Mouse (Mus musculus): Measurements from ENCODE around the gene Inpp5a. TPM values are rescaled to one million over a fixed set of nuclear protein-coding genes. Genes with fewer than 3 reads are reported as not detected.
A peak's percentile ranks its signal among the peaks of the same experiment; 100 is the strongest.

Inpp5a gene
- polyA plus RNA-seq, 1 experiment from 2014 or later, result 93.9 TPM

DNA sequence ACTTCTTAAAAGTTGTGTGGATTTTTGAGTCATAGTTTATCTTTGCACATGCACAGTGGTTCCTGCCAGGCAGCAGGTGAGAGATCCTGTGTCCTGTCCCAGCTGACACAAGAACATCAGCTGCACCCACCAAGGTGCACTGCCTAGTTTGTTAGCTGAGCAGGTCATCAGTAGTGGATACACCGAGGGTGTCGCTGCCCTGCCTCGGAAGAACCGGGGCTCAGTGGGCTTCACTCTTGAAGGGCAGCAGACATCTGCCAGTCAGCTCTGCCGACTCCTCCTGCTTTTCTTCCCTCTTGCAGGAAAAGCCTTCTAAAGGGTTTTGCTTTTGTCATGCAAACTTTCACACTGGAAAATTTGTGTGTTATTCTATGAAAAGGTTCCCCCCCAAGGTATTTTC lies 48.6 kb downstream of the Inpp5a start:
- Histone ChIP-seq H3K36me3 (ENCODE audit: control insufficient read depth, insufficient read depth, low read length) (no peaks in the 10 kb centered on the region), H3K4me3 (ENCODE audit: control insufficient read depth in 1 of 2, insufficient read depth in 1 of 2, low read depth in 1 of 2, low read length in 2 of 2) (no peak overlapping the region), H3K9me3 (ENCODE audit: control insufficient read depth, low read length) (no peaks in the 10 kb centered on the region), H3K27me3 (ENCODE audit: control insufficient read depth, insufficient read depth, low read length) (no peaks in the 10 kb centered on the region), H3K4me2 (ENCODE audit: low read length) (no peak overlapping the region), H3K4me1 (ENCODE audit: control insufficient read depth in 2 of 2, insufficient read depth in 2 of 2, low read length in 2 of 2) (peaks cover 50 to 80% of the 10 kb centered on the region in 2 experiments), H3K27ac (replicated peaks in 1 of 2; ENCODE audit: control insufficient read depth in 1 of 2, insufficient read depth in 1 of 2, low read depth in 2 of 2, low read length in 2 of 2) (no peak overlapping the region), H3K9ac (ENCODE audit: low read length) (no peak overlapping the region)
- no peak for ATAC-seq (ENCODE audit: insufficient number of reproducible peaks, insufficient read depth, low FRiP score, low read depth)
- 49% methylated on average over 5 of the region's 5 CpGs for WGBS

DNA sequence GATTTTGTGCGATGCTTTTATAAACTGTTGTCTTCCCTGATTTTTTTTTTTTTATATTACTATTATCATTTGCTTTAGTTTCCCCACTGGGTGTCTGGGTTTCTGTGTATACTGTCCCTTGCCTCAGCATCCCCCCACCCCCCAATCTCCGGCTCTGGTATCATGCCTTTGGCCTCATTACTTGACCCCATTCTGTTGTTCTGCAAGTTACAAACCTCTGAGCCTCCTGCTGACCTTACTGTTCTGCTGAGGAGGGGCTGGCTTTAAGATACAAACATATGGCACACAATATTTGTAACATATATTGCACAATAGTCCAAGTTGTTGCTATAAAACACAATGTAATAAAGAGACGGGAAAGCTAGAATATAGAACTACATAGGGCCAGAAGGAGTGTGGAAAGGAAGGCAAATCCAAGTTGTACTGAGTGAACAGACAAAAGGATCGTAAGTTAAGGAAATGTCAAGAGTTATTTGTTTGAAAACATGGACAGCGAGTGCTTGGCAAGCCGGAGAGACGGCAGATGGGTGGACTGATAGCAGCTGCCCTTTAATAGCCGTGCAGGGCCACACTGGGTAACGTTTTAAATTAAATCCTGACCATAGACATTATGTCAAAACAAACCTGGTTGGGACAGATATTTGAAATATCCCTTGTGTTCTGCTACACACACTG lies 49.2 kb downstream of the Inpp5a start:
- no peaks in the 10 kb centered on the region for H3K9me3 ChIP-seq (ENCODE audit: control insufficient read depth, low read length)
- no peak overlapping the region for H3K4me2 ChIP-seq (ENCODE audit: low read length)
- ATAC-seq (ENCODE audit: insufficient number of reproducible peaks, insufficient read depth, low FRiP score, low read depth), result no peak
- peaks cover 53 to 85% of the 10 kb centered on the region in 2 experiments for H3K4me1 ChIP-seq (ENCODE audit: control insufficient read depth in 2 of 2, insufficient read depth in 2 of 2, low read length in 2 of 2)
- H3K27me3 ChIP-seq (ENCODE audit: control insufficient read depth, insufficient read depth, low read length), result no peaks in the 10 kb centered on the region
- H3K36me3 ChIP-seq (ENCODE audit: control insufficient read depth, insufficient read depth, low read length), result no peaks in the 10 kb centered on the region
- H3K9ac ChIP-seq (ENCODE audit: low read length), result no peak overlapping the region
- H3K27ac ChIP-seq (replicated peaks in 1 of 2; ENCODE audit: control insufficient read depth in 1 of 2, insufficient read depth in 1 of 2, low read depth in 2 of 2, low read length in 2 of 2), result no peak overlapping the region
- WGBS, result 49% methylated on average over 9 of the region's 9 CpGs
- H3K4me3 ChIP-seq (ENCODE audit: control insufficient read depth in 1 of 2, insufficient read depth in 1 of 2, low read depth in 1 of 2, low read length in 2 of 2), result no peak overlapping the region

DNA sequence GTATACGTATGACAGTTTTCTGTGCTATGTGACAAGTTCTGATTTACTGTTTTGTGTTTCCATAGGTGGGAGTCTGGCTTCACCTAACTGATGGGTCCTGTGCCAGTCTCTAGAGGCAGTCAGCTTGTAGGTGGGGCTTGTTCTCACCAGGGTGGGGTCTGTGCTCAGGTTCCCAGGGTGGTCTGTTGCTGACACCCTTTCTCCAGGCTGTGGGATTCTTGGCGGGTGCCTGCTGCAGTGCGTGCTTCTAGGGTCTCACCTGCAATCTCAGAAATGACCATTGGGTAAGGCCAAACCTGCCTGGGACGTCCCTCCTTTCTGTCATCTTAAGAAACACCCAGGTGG lies 49.7 kb downstream of the Inpp5a start:
- ATAC-seq (ENCODE audit: insufficient number of reproducible peaks, insufficient read depth, low FRiP score, low read depth), result no peak
- 67% methylated on average over 4 of the region's 4 CpGs for WGBS
- Histone ChIP-seq H3K4me1 (ENCODE audit: control insufficient read depth in 2 of 2, insufficient read depth in 2 of 2, low read length in 2 of 2) (peaks cover 53 to 83% of the 10 kb centered on the region in 2 experiments), H3K27ac (replicated peaks in 1 of 2; ENCODE audit: control insufficient read depth in 1 of 2, insufficient read depth in 1 of 2, low read depth in 2 of 2, low read length in 2 of 2) (no peak overlapping the region), H3K9ac (ENCODE audit: low read length) (no peak overlapping the region), H3K27me3 (ENCODE audit: control insufficient read depth, insufficient read depth, low read length) (no peaks in the 10 kb centered on the region), H3K4me3 (ENCODE audit: control insufficient read depth in 1 of 2, insufficient read depth in 1 of 2, low read depth in 1 of 2, low read length in 2 of 2) (no peak overlapping the region), H3K36me3 (ENCODE audit: control insufficient read depth, insufficient read depth, low read length) (no peaks in the 10 kb centered on the region), H3K9me3 (ENCODE audit: control insufficient read depth, low read length) (no peaks in the 10 kb centered on the region), H3K4me2 (ENCODE audit: low read length) (no peak overlapping the region)

DNA sequence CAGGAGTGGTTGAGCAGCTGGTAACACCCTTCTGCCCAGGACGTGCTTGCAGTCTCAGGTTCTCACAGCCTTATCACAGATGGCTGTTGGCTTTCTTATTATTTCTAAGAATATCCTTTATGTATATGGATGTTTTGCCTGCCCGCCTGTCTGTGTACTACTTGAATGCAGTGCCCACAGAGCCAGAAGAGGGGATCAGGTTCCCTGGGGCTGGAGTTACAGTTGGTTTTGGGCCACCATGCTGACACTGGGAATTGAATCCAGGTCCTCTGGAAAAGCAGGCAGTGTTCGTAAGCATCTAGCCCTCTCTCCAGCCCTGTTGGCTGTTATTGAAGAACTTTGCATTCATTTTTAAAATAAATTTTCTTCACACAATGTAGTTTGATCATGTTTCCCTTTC lies 50.1 kb downstream of the Inpp5a start:
- 58% methylated on average over 3 of the region's 3 CpGs for WGBS
- ATAC-seq (ENCODE audit: insufficient number of reproducible peaks, insufficient read depth, low FRiP score, low read depth), result no peak
- no peaks in the 10 kb centered on the region for H3K36me3 ChIP-seq (ENCODE audit: control insufficient read depth, insufficient read depth, low read length)
- peak overlapping the region in 1 of 2 experiments; percentile 19; a peak in 1 of 4 replicates for H3K27ac ChIP-seq (replicated peaks in 1 of 2; ENCODE audit: control insufficient read depth in 1 of 2, insufficient read depth in 1 of 2, low read depth in 2 of 2, low read length in 2 of 2)
- no peaks in the 10 kb centered on the region for H3K27me3 ChIP-seq (ENCODE audit: control insufficient read depth, insufficient read depth, low read length)
- H3K9me3 ChIP-seq (ENCODE audit: control insufficient read depth, low read length), result no peaks in the 10 kb centered on the region
- peaks cover 51 to 80% of the 10 kb centered on the region in 2 experiments for H3K4me1 ChIP-seq (ENCODE audit: control insufficient read depth in 2 of 2, insufficient read depth in 2 of 2, low read length in 2 of 2)
- H3K4me2 ChIP-seq (ENCODE audit: low read length), result no peak overlapping the region
- 0 out of 2 replicates have a peak overlapping the region, but pooled peaks have one; percentile 16 for H3K9ac ChIP-seq (ENCODE audit: low read length)
- H3K4me3 ChIP-seq (ENCODE audit: control insufficient read depth in 1 of 2, insufficient read depth in 1 of 2, low read depth in 1 of 2, low read length in 2 of 2), result no peak overlapping the region

DNA sequence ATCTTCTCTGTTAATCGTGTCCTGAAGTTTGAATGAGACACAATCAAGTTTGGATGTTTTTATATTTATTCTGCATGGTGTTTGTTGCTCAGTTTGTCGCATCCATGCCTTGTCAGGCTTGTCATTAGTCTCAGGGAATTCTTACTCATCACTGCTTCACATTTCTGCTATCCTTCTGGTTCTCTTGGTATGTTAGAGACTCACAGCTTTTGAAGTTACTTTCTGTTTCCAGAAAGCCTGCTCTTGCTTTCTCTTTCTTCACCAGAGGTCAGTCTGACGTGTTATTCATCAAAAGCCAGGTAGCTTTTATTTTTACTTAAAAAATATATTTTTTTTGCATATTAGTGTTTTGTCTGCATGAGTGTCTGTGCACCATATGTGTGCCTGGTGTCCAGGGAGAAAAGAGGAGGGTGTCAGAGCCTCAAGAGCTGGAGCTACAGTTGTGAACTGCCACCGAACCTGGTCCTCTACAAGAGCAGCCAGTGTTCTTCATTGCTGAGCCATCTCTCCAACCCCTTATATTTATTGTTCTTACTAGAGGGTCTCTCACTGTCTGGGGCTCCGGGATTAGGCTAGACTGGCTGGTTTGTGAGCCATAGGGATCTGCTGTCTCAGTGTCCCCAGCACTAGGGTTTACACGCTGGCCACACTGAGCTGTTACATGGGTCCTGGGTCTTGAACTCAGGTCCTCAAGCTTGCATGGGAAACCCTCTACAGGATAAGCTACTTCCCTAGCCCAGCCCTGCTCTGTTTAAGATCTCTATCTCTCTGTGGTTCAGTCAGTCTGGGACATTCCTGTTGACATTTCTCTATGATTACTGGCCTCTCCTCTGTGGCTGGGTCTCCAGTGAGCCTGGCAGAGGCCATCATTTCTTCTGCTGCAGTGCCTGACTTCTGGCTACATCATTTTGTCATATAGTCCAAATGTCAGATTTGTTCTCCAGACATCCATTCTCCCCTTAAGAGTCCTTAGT lies 51.3 kb downstream of the Inpp5a start:
- ATAC-seq (ENCODE audit: insufficient number of reproducible peaks, insufficient read depth, low FRiP score, low read depth), result no peak
- Histone ChIP-seq H3K36me3 (ENCODE audit: control insufficient read depth, insufficient read depth, low read length) (no peaks in the 10 kb centered on the region), H3K9ac (ENCODE audit: low read length) (no peak overlapping the region), H3K4me3 (ENCODE audit: control insufficient read depth in 1 of 2, insufficient read depth in 1 of 2, low read depth in 1 of 2, low read length in 2 of 2) (no peak overlapping the region), H3K4me1 (ENCODE audit: control insufficient read depth in 2 of 2, insufficient read depth in 2 of 2, low read length in 2 of 2) (peaks cover 45 to 76% of the 10 kb centered on the region in 2 experiments), H3K9me3 (ENCODE audit: control insufficient read depth, low read length) (no peaks in the 10 kb centered on the region), H3K27me3 (ENCODE audit: control insufficient read depth, insufficient read depth, low read length) (no peaks in the 10 kb centered on the region), H3K27ac (replicated peaks in 1 of 2; ENCODE audit: control insufficient read depth in 1 of 2, insufficient read depth in 1 of 2, low read depth in 2 of 2, low read length in 2 of 2) (no peak overlapping the region), H3K4me2 (ENCODE audit: low read length) (no peak overlapping the region)
- WGBS, result 76% methylated on average over 6 of the region's 6 CpGs

DNA sequence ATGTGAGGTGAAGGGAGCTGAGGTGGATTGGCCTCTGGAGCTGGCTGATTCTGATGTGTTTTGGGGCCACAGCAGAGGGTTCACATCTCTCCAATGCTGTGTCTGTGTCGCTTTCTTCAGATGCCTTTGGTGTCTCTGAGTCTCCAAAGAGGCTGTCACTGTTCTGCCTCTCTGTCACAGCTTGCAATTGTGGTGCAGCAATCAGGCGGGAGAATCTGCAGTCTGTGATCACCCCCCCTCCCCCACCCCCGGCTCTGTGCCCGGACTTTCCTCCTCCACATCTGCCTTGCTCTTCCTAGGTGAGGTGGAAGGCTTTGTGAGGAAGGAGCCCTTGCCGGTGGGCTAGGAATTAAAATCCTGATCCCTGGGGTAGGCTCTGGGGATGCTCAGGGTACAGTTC lies 52.1 kb downstream of the Inpp5a start:
- Histone ChIP-seq H3K36me3 (ENCODE audit: control insufficient read depth, insufficient read depth, low read length) (no peaks in the 10 kb centered on the region), H3K27me3 (ENCODE audit: control insufficient read depth, insufficient read depth, low read length) (no peaks in the 10 kb centered on the region), H3K4me2 (ENCODE audit: low read length) (no peak overlapping the region), H3K9ac (ENCODE audit: low read length) (peak overlapping the region; percentile 44; the same call in 1 of the 2 replicates), H3K4me1 (ENCODE audit: control insufficient read depth in 2 of 2, insufficient read depth in 2 of 2, low read length in 2 of 2) (peaks cover 47 to 82% of the 10 kb centered on the region in 2 experiments), H3K4me3 (ENCODE audit: control insufficient read depth in 1 of 2, insufficient read depth in 1 of 2, low read depth in 1 of 2, low read length in 2 of 2) (no peak overlapping the region), H3K27ac (replicated peaks in 1 of 2; ENCODE audit: control insufficient read depth in 1 of 2, insufficient read depth in 1 of 2, low read depth in 2 of 2, low read length in 2 of 2) (peak overlapping the region in 1 of 2 experiments; percentile 55; a peak in 2 of 4 replicates), H3K9me3 (ENCODE audit: control insufficient read depth, low read length) (no peaks in the 10 kb centered on the region)
- 16% methylated on average over 5 of the region's 5 CpGs for WGBS
- no peak for ATAC-seq (ENCODE audit: insufficient number of reproducible peaks, insufficient read depth, low FRiP score, low read depth)

DNA sequence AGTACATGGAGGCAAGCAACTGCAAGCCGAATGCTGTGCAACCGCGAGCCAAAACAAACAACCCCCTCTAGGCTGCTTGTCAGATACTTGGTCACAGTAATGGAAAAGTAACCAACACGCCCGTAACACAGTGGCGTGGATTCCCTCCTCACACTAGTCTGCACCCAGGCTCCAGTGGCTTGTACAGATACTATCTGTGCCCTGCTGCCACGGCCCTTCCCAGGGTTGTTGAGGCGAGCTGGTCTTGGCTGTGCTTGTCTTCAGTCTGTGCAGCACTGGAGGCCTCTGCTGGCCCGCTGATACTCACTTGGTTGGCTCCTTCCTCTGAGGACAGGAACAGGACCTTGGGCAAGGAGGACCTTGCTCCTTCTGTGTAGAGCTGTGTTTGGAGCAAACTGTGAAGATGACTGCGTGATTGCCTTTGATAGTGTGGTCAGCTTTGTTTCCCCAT lies 52.9 kb downstream of the Inpp5a start:
- H3K27ac ChIP-seq (replicated peaks in 1 of 2; ENCODE audit: control insufficient read depth in 1 of 2, insufficient read depth in 1 of 2, low read depth in 2 of 2, low read length in 2 of 2), result peak overlapping the region; percentile 21 to 55; a peak in 3 of 4 replicates
- peak; percentile 55; the same call in 1 of the 2 replicates for ATAC-seq (ENCODE audit: insufficient number of reproducible peaks, insufficient read depth, low FRiP score, low read depth)
- H3K4me3 ChIP-seq (ENCODE audit: control insufficient read depth in 1 of 2, insufficient read depth in 1 of 2, low read depth in 1 of 2, low read length in 2 of 2), result no peak overlapping the region
- 0 out of 2 replicates have a peak overlapping the region, but pooled peaks have one; percentile 9 for H3K4me2 ChIP-seq (ENCODE audit: low read length)
- no peaks in the 10 kb centered on the region for H3K9me3 ChIP-seq (ENCODE audit: control insufficient read depth, low read length)
- H3K27me3 ChIP-seq (ENCODE audit: control insufficient read depth, insufficient read depth, low read length), result no peaks in the 10 kb centered on the region
- H3K9ac ChIP-seq (ENCODE audit: low read length), result peak overlapping the region; percentile 1; the same call in 1 of the 2 replicates
- peaks cover 44 to 80% of the 10 kb centered on the region in 2 experiments for H3K4me1 ChIP-seq (ENCODE audit: control insufficient read depth in 2 of 2, insufficient read depth in 2 of 2, low read length in 2 of 2)
- 40% methylated on average over 10 of the region's 10 CpGs for WGBS
- H3K36me3 ChIP-seq (ENCODE audit: control insufficient read depth, insufficient read depth, low read length), result no peaks in the 10 kb centered on the region
